Mouse (Mus musculus): ENCODE measurements at regions not wholly inside any gene's neighbourhood (a gene's known extent, or its start where the extent isn't known, plus 50 kb on each side); places are given as distances from the start of the nearest gene placed in this dataset.
"Not testable (repeated sequence)": the region's sequence is repeated elsewhere in the genome, so short reads cannot be mapped to it uniquely, and the experiment has no call there.

GRCm38 (mm10) chr5:45382804-45383203, 67.2 kb downstream of the Qdpr start:
- no peak for DNase-seq (ENCODE audit: low read depth, low spot score)

GRCm38 (mm10) chr5:45378486-45378885, 71.5 kb downstream of the Qdpr start:
- DNase-seq (ENCODE audit: low read depth, low spot score): no peak

- DNase-seq (ENCODE audit: low read depth, low spot score): no peak
Measured at GRCm38 (mm10) chr5:45373069-45373468, 77.0 kb downstream of the Qdpr start.

- DNase-seq (ENCODE audit: low read depth, low spot score): peak; percentile 10
Measured at GRCm38 (mm10) chr5:45368451-45368850, 81.6 kb downstream of the Qdpr start.

- no peak for DNase-seq (ENCODE audit: low read depth, low spot score)
Measured at GRCm38 (mm10) chr5:45360189-45360588, 89.8 kb downstream of the Qdpr start.

- no peak for DNase-seq (ENCODE audit: low read depth, low spot score)
Measured at GRCm38 (mm10) chr5:45340411-45340810, 109.6 kb downstream of the Qdpr start.

- DNase-seq (ENCODE audit: low read depth, low spot score): no peak
Measured at GRCm38 (mm10) chr5:45336801-45337200, 113.2 kb downstream of the Qdpr start.

- DNase-seq (ENCODE audit: low read depth, low spot score): not testable (repeated sequence)
Measured at GRCm38 (mm10) chr5:45324468-45324867, 125.6 kb downstream of the Qdpr start.

- no peak for DNase-seq (ENCODE audit: low read depth, low spot score)
Measured at GRCm38 (mm10) chr5:45323500-45323899, 126.5 kb downstream of the Qdpr start.

GRCm38 (mm10) chr5:45318026-45318425, 132.0 kb downstream of the Qdpr start:
- no peak for DNase-seq (ENCODE audit: low read depth, low spot score)

- DNase-seq (ENCODE audit: low read depth, low spot score): no peak
Measured at GRCm38 (mm10) chr5:45301120-45301519, 148.9 kb downstream of the Qdpr start.

GRCm38 (mm10) chr5:45298872-45299271, 151.2 kb downstream of the Qdpr start:
- DNase-seq (ENCODE audit: low read depth, low spot score): no peak

GRCm38 (mm10) chr5:45295134-45295533, 154.9 kb downstream of the Qdpr start:
- DNase-seq (ENCODE audit: low read depth, low spot score): no peak

GRCm38 (mm10) chr5:45292833-45293546, 157.0 kb downstream of the Qdpr start:
- no peak for DNase-seq (ENCODE audit: low read depth, low spot score)

- DNase-seq (ENCODE audit: low read depth, low spot score): no peak
Measured at GRCm38 (mm10) chr5:45292383-45292782, 157.7 kb downstream of the Qdpr start.

- no peak for DNase-seq (ENCODE audit: low read depth, low spot score)
Measured at GRCm38 (mm10) chr5:45291752-45292151, 158.3 kb downstream of the Qdpr start.

- no peak for DNase-seq (ENCODE audit: low read depth, low spot score)
Measured at GRCm38 (mm10) chr5:45291276-45291675, 158.8 kb downstream of the Qdpr start.

- no peak for DNase-seq (ENCODE audit: low read depth, low spot score)
Measured at GRCm38 (mm10) chr5:45286454-45286853, 163.6 kb downstream of the Qdpr start.

- DNase-seq (ENCODE audit: low read depth, low spot score): no peak
Measured at GRCm38 (mm10) chr5:45284680-45285079, 165.4 kb downstream of the Qdpr start.

- DNase-seq (ENCODE audit: low read depth, low spot score): no peak
Measured at GRCm38 (mm10) chr5:45283908-45284415, 166.1 kb downstream of the Qdpr start.

GRCm38 (mm10) chr5:45282207-45282930, 167.7 kb downstream of the Qdpr start:
- peak; percentile 90 for DNase-seq (ENCODE audit: low read depth, low spot score)

GRCm38 (mm10) chr5:45278571-45278970, 171.5 kb downstream of the Qdpr start:
- peak; percentile 88 for DNase-seq (ENCODE audit: low read depth, low spot score)

GRCm38 (mm10) chr5:45278005-45278432, 172.0 kb downstream of the Qdpr start:
- DNase-seq (ENCODE audit: low read depth, low spot score): peak; percentile 29
